Mouse (Mus musculus): ENCODE data around the gene March1.

DNA sequence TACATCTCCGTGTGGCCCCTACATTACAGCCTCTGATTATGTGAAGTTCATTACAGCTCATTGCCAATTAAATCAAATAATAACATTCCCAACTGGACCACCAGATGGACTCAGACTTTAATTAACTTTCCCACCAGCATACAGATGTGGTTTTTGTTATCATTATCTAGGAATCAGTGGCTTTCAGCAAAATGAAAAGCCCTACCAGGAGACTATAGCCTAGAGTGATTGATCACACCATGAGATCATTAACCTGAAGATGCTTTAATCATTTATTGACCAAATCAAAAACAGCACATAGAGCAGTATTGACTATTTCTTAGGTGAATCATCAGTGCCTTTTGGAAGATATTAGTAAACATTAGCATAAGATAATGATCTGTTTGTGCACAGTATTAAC lies 602.3 kb downstream of the March1 start:
- TF ChIP-seq CTCF (IDR thresholded peaks at IDR 0.05; ENCODE audit: control insufficient read depth, insufficient read depth, insufficient read length) (no peak), MYOD1 (IDR thresholded peaks at IDR 0.05; ENCODE audit: control insufficient read depth, insufficient read length, low read depth) (no peak), USF1 (IDR thresholded peaks at IDR 0.05; ENCODE audit: low read depth) (no peak), MYOG (IDR thresholded peaks at IDR 0.05; ENCODE audit: control insufficient read depth, extremely low read depth, insufficient read length) (no peak)

All from C2C12 (cell line).